ENCODE assay signal across 19 mouse cellular contexts in genomic region chr4:125992206-125992605, GRCm38 (mm10). TPM values are rescaled to one million over a fixed set of nuclear protein-coding genes. Genes with fewer than 3 reads are reported as not detected.
"Had no signal": no experiment of that assay in that cellular context is flagged by ENCODE, and none has a peak within 500 bp of the region (broad histone marks: within the 10 kb centered on the region; RNA-seq: fewer than 3 reads in every experiment).

No protein-coding gene starts in this region.

- H3K27me3 ChIP-seq: stomach, embryonic 15.5 days had no signal

- H3K4me1 ChIP-seq: midbrain, embryonic 10.5 days; stomach, embryonic 15.5 days had no signal

- H3K9ac ChIP-seq: lung, embryonic 14.5 days; midbrain, embryonic 12.5 days; neural tube, embryonic 13.5 days; neural tube, embryonic 15.5 days; stomach, embryonic 15.5 days had no signal

- H3K27ac ChIP-seq: midbrain, embryonic 10.5 days; midbrain, embryonic 12.5 days; neural tube, embryonic 13.5 days; neural tube, embryonic 15.5 days; stomach, embryonic 15.5 days; stomach, postnatal 0 days had no signal

- H3K9me3 ChIP-seq: stomach, embryonic 15.5 days had no signal

- H3K4me3 ChIP-seq: midbrain, embryonic 10.5 days; midbrain, embryonic 12.5 days; myocyte; neural tube, embryonic 13.5 days; neural tube, embryonic 15.5 days; stomach, embryonic 15.5 days had no signal

- H3K36me3 ChIP-seq: midbrain, embryonic 10.5 days; midbrain, embryonic 12.5 days; neural tube, embryonic 13.5 days; neural tube, embryonic 15.5 days; stomach, embryonic 15.5 days had no signal

- DNase-seq: lung, adult 18-20 months; lung, embryonic 14.5 days; lung, postnatal 10 days; lung, postnatal 4 days; midbrain, embryonic 14.5 days; retina, postnatal 1 day; right cerebral cortex, adult 18-20 months; right cerebral cortex, postnatal 25 days; right cerebral cortex, postnatal 4 days; thymus, adult 2 months; thymus, postnatal 25 days; thymus, postnatal 4 days had no signal

RNA-seq across cellular contexts. Expression of gene Csf3r, which starts 32.1 kb away (rescaled TPM):
- polyA plus RNA-seq: myocyte had no signal
